Mouse (Mus musculus): ENCODE results near the gene Anapc11.

Anapc11 gene

DNA sequence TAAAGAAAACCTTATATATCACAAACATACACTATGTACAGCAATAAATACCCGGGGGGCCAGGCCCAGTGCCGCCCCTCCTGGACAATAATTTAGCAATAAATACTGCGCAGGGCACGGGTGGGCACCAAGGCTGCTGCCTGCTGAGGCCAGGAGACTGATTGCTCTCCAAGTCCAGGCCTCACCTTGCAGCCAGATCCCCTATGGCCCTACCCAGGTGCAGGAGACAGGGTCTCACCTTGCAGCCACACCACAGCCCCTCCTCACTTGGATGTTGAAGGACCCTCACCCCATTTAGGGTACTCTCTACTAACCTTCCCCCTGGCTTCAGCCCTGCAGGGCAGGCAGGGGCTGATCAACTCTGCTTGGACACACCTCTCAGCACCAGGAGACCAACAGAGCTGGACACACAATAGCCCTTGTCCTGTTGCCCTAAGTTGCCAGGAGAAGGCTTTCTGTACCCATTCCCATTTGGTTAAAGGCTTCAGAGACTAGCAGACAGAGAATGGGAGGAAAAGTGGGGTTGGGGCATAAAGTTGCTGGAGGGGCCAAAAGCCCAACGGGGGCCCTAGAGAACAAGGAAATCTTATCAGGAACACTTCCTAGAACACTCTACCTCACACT is 27.0 kb downstream of the Anapc11 start, which contains the start of gene Sirt7:
Gene Sirt7, minus strand, starts transcription at position 89 of the 624 bp plus-strand sequence.
- H3K36me3 ChIP-seq (ENCODE audit: insufficient read depth, low read length), result peaks cover 79% of the 10 kb centered on the region
- H3K27me3 ChIP-seq (ENCODE audit: insufficient read depth, low read length), result no peaks in the 10 kb centered on the region
- peaks cover 83% of the 10 kb centered on the region for H3K4me1 ChIP-seq (replicated peaks; ENCODE audit: low read depth, low read length)
- H3K9me3 ChIP-seq (ENCODE audit: low read length), result no peaks in the 10 kb centered on the region
- H3K4me3 ChIP-seq (replicated peaks; ENCODE audit: low read length), result peak within 1 kb of the TSS; percentile 98
- TF ChIP-seq POU5F1 (IDR thresholded peaks at IDR 0.05; ENCODE audit: borderline replicate concordance, low read length) (no peak), CTCF (conservative IDR thresholded peaks at IDR 0.05; ENCODE audit: low read length) (no peak), NANOG (IDR thresholded peaks at IDR 0.05; ENCODE audit: borderline replicate concordance, low read length) (no peak)

DNA sequence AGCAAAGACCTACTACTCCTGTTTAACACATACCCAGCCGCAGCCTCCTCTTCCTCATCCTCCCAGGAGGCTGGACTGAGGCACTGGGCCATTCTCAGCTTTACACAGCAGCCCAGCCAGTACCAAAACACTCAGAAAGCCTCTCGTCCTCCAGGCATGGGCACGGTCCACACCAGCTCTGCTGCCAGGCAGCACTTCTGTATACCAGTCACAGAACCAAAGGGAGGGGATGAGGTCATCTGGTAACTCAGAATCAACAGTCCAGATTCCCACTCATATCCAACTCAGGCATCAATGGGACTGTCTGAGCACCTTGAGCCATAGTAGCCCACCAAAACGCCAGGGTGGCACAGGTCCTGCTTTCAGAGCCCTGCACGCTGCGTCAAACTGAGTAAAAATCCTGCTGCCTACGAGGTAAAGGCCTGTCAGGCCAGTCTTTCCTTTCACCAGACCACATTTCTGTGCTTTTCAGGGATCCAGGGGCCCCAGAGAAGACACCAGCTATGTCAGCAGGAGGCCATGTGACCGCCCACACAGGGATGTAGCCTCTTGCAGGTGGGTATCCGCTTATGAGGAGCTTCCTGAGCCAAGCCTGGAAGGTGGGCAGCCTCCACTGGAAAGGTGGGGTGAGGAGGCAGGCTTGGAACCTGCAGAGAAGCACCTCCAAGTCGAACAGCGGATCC is 28.7 kb downstream of the Anapc11 start:
- Histone ChIP-seq H3K36me3 (ENCODE audit: insufficient read depth, low read length) (peaks cover 73% of the 10 kb centered on the region), H3K9me3 (ENCODE audit: low read length) (no peaks in the 10 kb centered on the region), H3K4me1 (replicated peaks; ENCODE audit: low read depth, low read length) (peaks cover 85% of the 10 kb centered on the region), H3K4me3 (replicated peaks; ENCODE audit: low read length) (peak overlapping the region; percentile 37; the same call in 1 of the 2 replicates), H3K27me3 (ENCODE audit: insufficient read depth, low read length) (no peaks in the 10 kb centered on the region)
- TF ChIP-seq NANOG (IDR thresholded peaks at IDR 0.05; ENCODE audit: borderline replicate concordance, low read length) (no peak), POU5F1 (IDR thresholded peaks at IDR 0.05; ENCODE audit: borderline replicate concordance, low read length) (no peak), CTCF (conservative IDR thresholded peaks at IDR 0.05; ENCODE audit: low read length) (no peak)

DNA sequence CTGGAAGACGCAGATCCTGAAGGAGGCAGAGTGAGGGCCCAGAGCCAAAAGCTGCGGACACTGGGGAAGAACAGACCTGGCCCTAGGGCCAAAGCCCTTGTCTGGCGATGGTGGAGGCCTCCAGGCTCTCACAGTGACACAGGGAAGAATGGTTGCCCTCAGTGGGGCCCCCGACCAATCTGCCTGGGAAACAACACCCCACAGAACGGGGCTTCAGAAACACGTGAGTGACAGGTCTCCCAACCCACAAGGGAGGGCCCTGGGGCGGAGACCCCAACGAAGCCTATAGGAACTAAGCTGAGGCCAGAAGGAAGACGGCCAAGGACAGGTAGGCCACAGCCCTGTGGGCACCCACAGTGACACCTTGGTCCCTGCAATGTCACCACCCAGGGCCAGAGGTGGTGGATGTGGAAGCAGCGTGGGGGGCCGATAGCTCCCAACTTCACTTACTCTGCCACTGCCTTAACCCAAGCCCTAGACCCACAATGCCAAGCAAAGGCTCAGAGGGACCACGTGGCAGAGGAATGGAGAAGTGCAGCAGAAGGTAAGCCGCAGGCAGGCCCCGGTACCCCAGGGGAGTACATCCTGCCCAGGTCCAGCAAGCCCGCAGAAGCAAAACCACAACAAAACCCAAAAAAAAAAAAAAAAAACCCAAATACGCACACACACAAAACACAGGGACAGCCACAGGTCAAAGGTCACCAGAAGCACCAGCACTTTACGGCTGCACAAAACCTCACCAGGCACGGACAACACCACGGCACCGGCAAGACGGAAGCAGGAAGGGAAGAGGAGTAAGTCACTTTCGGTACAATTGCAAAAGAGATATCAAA is 29.5 kb downstream of the Anapc11 start:
- H3K36me3 ChIP-seq (ENCODE audit: insufficient read depth, low read length), result peaks cover 67% of the 10 kb centered on the region
- no peaks in the 10 kb centered on the region for H3K27me3 ChIP-seq (ENCODE audit: insufficient read depth, low read length)
- TF ChIP-seq POU5F1 (IDR thresholded peaks at IDR 0.05; ENCODE audit: borderline replicate concordance, low read length) (no peak), CTCF (conservative IDR thresholded peaks at IDR 0.05; ENCODE audit: low read length) (no peak), NANOG (IDR thresholded peaks at IDR 0.05; ENCODE audit: borderline replicate concordance, low read length) (no peak)
- peak overlapping the region; percentile 37 for H3K4me3 ChIP-seq (replicated peaks; ENCODE audit: low read length)
- H3K9me3 ChIP-seq (ENCODE audit: low read length), result no peaks in the 10 kb centered on the region
- peaks cover 86% of the 10 kb centered on the region for H3K4me1 ChIP-seq (replicated peaks; ENCODE audit: low read depth, low read length)

DNA sequence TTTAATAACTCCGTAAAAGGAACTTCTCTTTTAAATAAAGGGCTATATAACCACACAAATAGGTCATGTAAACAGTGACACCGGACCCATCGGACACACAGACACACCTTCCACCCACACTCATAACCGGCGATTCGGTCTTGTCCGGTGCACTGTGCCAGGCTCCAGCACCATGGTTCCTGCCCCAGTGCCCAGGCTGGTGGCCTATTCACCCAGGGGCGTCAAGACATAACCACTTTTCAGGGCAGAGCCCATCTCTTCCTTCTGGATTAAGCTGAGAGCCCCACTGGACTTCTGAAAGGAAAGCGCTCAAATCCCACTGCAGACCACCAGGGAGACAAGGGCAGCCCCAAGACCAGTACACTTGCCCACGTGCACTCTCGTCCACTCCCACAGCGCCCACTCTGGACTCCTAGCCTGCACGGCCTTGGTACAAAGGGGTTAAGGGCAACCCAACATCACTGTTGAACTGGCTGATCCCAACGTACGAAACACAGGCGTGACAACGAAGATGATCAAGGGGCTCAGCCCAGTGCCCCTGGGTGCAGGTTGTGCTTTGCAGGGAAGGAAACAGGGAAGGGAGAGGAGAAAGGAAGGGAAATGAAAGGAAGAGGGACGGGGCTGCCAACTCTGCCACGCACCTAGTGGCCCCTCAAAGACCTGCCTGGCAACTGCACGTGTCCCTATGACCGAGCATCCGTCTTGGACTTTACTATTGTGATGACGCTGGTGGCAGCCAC is 30.6 kb downstream of the Anapc11 start:
- no peaks in the 10 kb centered on the region for H3K27me3 ChIP-seq (ENCODE audit: insufficient read depth, low read length)

DNA sequence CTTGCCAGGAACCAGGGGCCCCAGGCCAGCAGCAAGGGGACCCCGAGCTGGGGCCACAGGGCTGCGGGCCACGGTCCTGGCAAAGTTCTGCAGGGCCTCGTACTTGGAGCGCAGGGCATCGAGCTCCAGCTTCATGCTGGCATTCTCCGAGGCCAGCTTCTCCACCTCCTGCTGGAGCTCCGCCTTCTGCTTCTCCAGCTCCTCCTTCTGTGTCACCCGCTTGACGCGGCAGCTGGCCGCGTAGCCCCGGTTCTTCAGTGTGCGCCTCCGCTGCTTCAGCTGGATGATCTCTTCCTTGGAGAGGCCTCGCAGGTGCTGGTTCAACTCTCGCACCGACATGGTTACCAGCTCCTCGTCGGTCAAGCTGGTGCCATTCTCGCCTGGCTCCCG is 31.1 kb downstream of the Anapc11 start:
- H3K27me3 ChIP-seq (ENCODE audit: insufficient read depth, low read length), result no peaks in the 10 kb centered on the region
- H3K4me3 ChIP-seq (replicated peaks; ENCODE audit: low read length), result peak overlapping the region; percentile 95
- peaks cover 82% of the 10 kb centered on the region for H3K4me1 ChIP-seq (replicated peaks; ENCODE audit: low read depth, low read length)
- peaks cover 57% of the 10 kb centered on the region for H3K36me3 ChIP-seq (ENCODE audit: insufficient read depth, low read length)
- TF ChIP-seq NANOG (IDR thresholded peaks at IDR 0.05; ENCODE audit: borderline replicate concordance, low read length), result no peak
- no peaks in the 10 kb centered on the region for H3K9me3 ChIP-seq (ENCODE audit: low read length)

More for the DNA sequence above, 30.6 kb downstream of the Anapc11 start:
- Histone ChIP-seq H3K36me3 (ENCODE audit: insufficient read depth, low read length) (peaks cover 57% of the 10 kb centered on the region), H3K4me3 (replicated peaks; ENCODE audit: low read length) (peak overlapping the region; percentile 95), H3K9me3 (ENCODE audit: low read length) (no peaks in the 10 kb centered on the region), H3K4me1 (replicated peaks; ENCODE audit: low read depth, low read length) (peaks cover 82% of the 10 kb centered on the region)
- no peak for TF ChIP-seq CTCF (conservative IDR thresholded peaks at IDR 0.05; ENCODE audit: low read length)
- TF ChIP-seq NANOG (IDR thresholded peaks at IDR 0.05; ENCODE audit: borderline replicate concordance, low read length), result no peak
- no peak for TF ChIP-seq POU5F1 (IDR thresholded peaks at IDR 0.05; ENCODE audit: borderline replicate concordance, low read length)

DNA sequence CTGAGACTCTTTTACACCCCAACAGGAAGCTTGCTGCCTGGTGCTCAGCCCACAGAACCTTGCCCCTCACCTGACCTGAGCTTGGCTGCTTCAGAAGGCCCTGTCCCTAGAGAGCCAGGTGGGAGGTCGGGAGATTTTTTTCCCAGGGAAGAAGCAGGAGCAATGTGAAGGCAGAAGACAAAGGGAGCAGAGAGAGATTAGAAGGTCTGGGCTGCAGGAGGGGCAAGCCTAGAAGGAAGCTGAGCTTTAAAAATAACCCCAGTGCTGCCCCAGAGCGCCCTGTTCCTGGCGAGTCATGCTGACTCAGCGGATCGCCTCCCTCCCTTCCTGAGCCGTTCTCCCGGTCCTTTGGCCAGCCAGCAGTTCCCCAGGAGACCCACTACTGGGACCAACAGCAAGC is 31.7 kb downstream of the Anapc11 start:
- Histone ChIP-seq H3K4me1 (replicated peaks; ENCODE audit: low read depth, low read length) (peaks cover 88% of the 10 kb centered on the region), H3K36me3 (ENCODE audit: insufficient read depth, low read length) (peaks cover 57% of the 10 kb centered on the region), H3K9me3 (ENCODE audit: low read length) (no peaks in the 10 kb centered on the region), H3K27me3 (ENCODE audit: insufficient read depth, low read length) (no peaks in the 10 kb centered on the region), H3K4me3 (replicated peaks; ENCODE audit: low read length) (peak overlapping the region; percentile 95)
- no peak for TF ChIP-seq NANOG (IDR thresholded peaks at IDR 0.05; ENCODE audit: borderline replicate concordance, low read length)
- TF ChIP-seq CTCF (conservative IDR thresholded peaks at IDR 0.05; ENCODE audit: low read length), result no peak
- no peak for TF ChIP-seq POU5F1 (IDR thresholded peaks at IDR 0.05; ENCODE audit: borderline replicate concordance, low read length)

DNA sequence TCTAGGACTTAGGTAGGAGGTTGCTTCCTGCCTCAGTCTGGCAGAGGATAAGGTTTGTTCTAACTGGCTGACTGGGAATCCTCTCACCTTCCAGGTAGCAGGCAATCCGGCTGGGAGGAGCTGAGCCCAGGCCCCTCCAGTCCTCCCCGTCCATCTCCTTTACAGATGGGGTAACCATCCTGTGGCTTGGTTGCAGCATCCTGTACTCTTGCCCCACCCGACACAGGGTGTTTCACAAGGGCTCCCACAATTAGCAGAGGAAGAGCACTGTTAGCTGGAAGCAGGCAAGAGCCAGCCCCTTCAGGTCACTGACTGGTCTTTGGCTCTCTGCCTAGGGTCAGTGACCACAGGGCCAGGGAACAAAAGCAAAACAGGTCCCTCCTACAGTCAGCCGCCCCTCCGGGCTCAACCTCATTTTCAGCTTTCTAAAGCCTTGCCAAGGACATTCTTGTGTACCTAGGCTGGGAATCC is 32.2 kb downstream of the Anapc11 start:
- Histone ChIP-seq H3K9me3 (ENCODE audit: low read length) (no peaks in the 10 kb centered on the region), H3K36me3 (ENCODE audit: insufficient read depth, low read length) (peaks cover 54% of the 10 kb centered on the region), H3K4me1 (replicated peaks; ENCODE audit: low read depth, low read length) (peaks cover 88% of the 10 kb centered on the region), H3K27me3 (ENCODE audit: insufficient read depth, low read length) (no peaks in the 10 kb centered on the region), H3K4me3 (replicated peaks; ENCODE audit: low read length) (peak overlapping the region; percentile 95)
- no peak for TF ChIP-seq CTCF (conservative IDR thresholded peaks at IDR 0.05; ENCODE audit: low read length)
- no peak for TF ChIP-seq POU5F1 (IDR thresholded peaks at IDR 0.05; ENCODE audit: borderline replicate concordance, low read length)
- TF ChIP-seq NANOG (IDR thresholded peaks at IDR 0.05; ENCODE audit: borderline replicate concordance, low read length), result no peak

All from E14TG2a.4 (cell line).